Mouse (Mus musculus) urinary bladder, adult 18-20 months (tissue): ENCODE data around the gene Tango6.

Experiments used
- DNase-seq, 2 experiments: peaks; one replicate each; pipeline ENCODE4 v3.0.0; 2022; ENCODE audit warnings: low spot score in 2 of 2, mixed read lengths in 2 of 2

Tango6 gene

DNA sequence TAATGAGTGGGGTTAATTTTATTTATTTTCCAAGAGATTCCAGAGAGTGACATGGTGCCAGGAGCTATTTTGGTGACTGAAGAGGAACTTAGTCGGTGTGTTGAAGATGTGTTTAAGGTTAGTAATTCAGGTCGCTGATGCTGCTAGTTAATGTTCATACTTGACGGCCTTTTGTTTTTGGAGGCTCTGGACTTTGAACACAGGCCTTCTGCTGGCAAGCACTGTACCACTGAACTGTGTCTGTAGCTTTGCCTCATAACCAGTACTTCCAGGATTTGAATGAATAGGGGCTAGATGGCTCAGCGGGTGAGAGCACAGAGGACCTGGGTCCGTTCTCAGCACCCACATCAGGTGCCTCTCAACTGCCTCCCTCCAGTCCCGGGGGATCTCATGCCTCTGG is 17.3 kb downstream of the Tango6 start:
- DNase-seq, result no peak

DNA sequence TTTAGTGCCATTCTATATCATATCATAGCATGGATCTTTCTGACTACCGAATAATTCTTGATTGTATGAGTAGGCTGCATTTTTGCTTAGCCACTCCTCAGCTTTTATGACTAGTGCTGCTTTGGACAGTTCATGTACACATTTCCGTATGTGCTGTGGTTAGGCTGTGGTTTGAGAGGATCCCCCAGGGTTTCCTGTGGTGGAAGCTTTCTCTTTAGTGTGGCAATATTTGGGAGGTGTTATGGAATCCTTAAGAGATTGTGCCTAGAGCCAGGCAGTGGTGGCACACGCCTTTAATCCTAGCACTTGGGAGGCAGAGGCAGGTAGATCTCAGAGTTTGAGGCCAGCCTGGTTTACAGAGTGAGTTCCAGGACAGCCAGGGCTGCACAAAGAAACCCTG is 18.5 kb downstream of the Tango6 start:
- DNase-seq, result no peak

DNA sequence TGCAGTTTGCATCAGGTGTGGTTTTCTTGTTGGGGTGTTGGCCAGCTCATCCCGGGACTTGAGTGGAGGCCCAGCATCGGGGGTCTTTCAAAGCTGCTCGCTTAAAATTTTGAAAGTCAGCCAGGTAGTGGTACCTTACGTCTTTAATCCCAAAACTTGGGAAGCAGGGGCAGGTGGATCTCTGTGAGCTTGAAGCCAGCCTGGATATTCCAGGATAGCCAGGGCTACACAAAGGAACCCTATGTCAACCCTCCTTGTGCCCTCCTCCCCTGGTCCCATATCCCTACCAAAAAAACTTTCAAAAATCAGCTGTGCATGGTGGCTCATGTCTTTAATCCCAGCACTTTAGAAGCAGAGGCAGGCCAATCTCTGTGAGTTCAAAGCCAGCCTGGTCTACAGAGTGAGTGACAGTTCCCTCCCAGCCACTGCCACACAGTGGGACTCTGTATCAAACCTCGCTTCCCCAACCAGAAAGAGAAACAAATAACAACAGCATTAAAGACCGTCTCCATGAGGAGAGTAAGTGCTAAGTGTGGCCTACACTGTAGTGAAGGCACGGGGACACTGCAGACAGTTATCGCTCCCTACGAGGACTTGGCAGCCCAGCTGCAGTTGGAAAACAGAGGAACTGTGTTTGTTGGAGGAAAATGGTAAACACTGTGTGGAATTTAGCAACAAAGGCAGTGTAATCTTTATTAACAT is 21.5 kb downstream of the Tango6 start:
- DNase-seq, result no peak

- peak in 1 of 2 experiments; percentile 6 for DNase-seq
These were observed 22.0 kb downstream of the Tango6 start for GRCm38 (mm10) chr8:106704901-106705321.

DNA sequence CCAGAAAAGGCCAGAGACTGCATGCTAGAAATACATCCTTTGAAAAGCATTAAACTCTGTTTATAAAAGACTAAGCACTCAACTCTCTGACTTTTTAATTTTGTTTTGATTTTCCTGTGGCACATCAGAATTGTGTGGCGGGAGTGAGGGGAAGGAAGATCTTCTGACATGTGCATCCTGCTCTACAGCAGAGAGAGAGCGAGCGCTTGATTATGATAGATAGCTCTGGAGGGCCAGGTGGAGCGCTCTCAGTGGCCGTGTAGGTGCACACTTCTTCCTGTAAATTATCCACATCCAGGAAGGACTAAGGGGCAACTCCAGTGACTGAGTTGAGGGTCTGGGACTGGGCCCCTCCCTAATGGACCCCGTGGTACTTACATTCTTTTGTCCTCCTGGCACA is 23.3 kb downstream of the Tango6 start:
- DNase-seq, result no peak

DNA sequence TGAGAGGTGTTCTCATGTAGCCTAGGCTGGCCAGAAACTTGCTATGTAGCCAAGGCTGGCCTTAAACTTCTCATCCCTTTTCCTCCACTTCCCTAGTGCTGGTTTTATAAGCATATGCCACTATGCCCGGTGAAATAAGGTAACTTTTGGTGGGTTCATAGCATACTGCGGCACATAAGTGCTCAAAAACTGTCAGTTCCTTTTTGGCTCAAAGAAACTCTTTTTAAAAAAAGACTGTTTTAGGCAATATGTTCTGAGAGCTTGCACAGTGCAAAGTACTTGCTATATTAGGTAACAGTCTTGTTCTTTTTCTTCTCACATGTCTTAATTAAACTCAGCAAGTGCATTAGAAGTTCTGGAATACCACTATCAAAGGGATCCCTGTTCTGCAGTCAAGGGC is 27.1 kb downstream of the Tango6 start:
- no peak for DNase-seq

DNA sequence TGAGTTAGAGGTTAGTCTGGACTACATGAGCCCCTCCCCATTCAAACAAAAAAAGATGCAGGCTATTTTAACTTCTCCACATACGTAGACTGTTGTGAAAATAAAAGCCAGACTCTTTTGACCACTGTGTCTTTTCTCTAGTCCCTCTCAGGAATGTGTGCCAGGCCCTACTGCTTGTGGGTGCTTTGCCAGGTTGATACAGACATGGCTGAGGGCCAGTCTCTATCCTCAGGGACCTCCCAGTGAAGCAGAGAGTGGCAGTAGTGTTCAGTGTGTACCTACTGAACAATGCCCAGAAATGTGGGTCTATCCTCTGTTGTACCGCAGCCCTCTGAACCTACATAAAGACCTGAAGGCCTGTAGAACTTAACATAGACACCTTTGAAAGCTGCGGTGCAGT is 29.6 kb downstream of the Tango6 start:
- DNase-seq, result no peak

DNA sequence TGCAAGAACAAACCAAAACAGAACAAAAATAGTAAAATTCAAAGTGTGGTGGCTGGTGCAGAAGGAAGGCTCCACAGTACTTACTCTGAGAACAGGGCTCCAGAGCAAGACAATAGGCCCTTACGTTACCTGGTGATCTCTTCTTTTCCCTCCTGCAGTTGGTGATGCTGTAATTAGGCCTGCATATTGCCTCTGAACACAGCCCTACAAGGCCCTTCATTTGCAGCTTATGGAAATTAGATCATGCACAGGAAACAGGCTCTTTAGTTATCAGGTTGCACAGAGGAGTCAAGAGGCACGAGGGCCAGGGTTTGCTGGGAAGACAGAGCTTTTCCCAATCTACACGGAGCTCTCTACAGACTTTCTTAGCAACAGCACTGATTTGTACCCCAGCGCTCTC is 31.4 kb downstream of the Tango6 start:
- DNase-seq, result no peak

DNA sequence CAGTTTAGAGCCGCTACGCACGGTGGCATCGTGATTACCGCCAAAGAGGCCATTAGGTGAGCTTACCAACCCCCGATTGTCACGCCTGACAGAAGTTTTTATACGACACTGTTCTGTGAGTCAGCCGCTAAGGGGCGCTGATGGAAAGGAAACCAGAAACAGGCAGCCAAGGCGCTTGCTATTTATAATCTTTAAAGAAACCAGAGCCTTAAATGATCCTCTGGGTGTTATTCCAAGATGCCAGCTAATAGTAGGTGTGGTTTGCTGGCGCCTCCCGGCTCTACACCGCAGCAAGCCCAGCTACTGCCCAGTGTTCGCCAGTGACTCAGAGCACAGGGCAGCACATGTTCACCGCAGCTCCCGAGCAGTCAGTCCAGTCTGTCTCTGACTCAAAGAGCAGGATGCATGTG is 35.2 kb downstream of the Tango6 start:
- DNase-seq, result peak; percentile 68 to 74

DNA sequence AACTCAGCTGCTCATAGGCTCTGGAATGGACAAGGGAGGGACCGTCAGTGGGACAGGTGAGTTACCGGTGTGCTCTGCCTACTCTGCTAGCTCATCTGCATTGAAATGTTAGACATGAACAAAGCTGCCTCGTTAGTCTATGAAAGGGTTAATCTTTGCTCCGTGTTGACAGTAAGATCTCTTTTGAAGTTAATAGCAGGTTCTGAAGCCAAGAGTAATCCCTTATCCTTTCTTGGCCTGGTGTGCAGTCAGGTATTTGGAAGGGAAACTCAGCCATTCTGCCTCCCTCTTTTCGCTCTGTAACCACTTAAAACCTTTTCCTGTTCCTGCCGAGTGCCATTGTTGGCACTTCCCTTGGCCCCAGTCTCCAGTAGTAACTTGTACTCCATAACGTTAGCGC is 38.1 kb downstream of the Tango6 start:
- DNase-seq, result no peak

GRCm38 (mm10) chr8:106722453-106722852 is 39.6 kb downstream of the Tango6 start:
- DNase-seq, result no peak

GRCm38 (mm10) chr8:106723921-106724320 is 41.1 kb downstream of the Tango6 start:
- DNase-seq, result no peak

DNA sequence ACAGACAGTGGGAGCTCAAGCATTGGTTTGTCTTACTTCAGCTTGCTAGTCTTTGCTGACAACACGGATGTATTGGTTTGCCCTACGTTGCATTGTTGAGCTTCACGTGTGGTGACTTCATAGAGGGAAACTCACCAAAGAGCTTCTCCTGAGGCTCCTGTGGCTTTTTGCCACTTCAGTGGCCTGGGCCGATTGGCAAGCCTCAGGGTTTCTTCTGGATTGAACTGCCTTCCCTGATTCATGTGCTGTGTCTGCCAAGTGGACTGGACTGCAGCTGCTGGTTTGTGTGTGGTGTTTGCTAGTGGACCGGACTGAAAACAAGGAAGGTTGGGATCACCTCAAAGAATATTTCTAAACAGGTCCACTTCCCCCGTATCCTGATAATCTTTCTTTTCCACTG is 43.7 kb downstream of the Tango6 start:
- no peak for DNase-seq

GRCm38 (mm10) chr8:106727241-106727835 is 44.5 kb downstream of the Tango6 start:
- no peak for DNase-seq

DNA sequence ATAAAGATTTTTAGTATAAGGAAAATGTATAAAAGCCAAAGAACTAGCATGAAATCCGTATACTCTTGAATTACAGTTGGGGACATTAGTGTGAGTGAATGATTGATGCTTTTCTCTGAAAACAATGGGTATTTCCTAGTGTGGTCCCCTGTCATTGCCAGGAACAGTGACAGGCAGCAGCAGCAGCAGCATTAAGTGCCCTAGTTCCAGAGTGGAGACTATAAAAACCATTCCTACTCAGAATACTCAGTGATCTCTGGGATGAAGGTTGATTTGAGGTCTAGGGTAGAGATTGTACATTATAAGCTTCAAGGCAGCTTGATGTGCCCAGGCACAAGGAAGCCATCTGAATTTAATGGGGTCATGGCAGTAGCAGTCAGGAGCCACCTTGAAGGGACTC is 45.0 kb downstream of the Tango6 start:
- no peak for DNase-seq

GRCm38 (mm10) chr8:106732921-106733320 is 50.1 kb downstream of the Tango6 start:
- DNase-seq, result no peak

DNA sequence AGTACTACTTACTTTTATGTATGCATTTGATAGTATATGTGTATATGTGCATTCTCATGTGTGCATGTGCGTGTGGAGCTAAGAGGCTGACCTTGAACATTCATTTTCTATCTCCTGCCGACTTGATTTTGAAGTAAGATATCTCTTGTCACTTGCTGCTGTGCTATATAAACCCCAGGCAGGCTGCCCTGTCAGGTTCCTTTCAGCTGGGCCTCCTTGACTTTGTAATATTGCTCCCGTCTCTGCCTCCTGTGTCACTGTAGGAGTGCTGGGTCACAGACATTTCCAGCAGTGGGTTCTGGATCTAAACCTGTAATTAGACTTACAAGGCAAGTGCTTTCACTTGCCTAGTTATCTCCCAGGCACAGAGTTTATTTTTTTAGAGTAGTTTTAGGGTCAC is 50.8 kb downstream of the Tango6 start:
- no peak for DNase-seq

DNA sequence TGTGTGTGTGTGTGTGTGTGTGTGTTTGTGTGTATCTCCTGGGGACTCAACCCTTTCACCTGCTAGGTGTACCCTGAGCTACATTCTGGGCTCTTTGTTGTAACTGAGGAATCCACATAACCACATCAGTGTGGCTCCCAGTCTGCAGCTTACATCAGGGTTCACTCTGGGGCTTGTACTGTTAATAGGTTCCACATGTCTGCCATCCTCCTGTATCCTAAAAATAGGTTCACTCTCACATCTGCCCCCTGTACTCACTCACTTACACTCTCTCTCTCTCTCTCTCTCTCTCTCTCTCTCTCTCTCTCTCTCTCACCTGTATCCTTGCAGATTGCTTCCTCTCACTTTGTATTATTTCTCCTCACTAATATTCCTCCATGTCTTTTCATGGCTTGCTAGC is 51.4 kb downstream of the Tango6 start:
- no peak for DNase-seq

GRCm38 (mm10) chr8:106736861-106737662 is 54.2 kb downstream of the Tango6 start:
- peak; percentile 31 to 57 for DNase-seq

DNA sequence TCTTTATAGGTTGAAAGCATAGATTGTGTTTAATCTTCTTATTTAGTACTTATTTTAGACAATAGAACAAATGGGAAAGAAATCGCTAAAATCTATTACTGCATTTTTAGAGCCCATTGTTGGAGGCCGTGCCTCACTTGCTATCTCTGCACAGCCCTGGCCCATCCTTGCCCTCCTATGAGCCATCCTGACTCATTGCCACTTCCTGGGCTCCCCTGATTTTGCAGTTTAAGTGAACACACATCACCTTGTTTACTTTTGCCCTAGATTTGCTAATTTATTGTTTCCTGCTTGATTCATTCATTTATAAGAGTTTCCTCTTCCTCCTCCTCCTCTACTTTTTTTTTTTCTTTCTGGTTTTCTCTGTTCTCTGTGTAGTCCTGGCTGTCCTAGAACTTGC is 55.0 kb downstream of the Tango6 start:
- no peak for DNase-seq

DNA sequence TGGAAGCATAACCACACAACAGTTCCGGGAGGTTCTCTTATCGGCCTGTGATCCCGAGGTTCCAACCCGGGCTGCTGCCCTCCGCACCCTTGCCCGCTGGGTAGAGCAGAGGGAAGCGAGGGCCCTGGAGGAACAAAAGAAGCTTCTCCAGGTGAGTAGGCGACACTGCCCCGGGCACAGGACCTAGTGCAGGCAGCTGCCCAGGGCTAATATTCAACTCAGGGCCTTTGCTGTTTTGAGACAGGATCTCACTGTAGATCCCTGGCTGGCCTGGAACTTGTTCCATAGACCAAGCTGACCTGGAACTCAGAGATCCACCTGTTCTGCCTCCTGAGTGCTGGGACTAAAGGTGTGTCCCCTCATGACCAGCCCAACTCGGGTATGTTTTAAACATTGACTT is 59.5 kb downstream of the Tango6 start:
- no peak for DNase-seq

DNA sequence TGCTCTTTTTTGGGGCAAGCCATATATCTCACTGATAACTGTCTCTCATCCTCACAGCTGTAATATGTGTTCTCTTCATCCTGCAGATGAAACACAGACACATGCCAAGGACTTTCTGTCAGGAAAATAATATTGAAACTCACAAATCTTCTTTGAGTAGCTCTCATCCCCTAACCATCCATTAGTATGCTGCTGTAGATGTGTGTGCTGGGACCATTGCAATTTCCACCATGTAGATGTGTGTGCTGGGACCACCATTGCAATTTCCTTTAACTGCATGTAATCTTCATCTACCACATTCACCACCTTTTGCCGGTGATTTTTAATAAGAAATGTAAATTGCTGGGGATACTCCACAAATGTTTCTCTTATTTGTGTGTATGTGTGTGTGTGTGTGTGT is 60.5 kb downstream of the Tango6 start:
- DNase-seq, result no peak

DNA sequence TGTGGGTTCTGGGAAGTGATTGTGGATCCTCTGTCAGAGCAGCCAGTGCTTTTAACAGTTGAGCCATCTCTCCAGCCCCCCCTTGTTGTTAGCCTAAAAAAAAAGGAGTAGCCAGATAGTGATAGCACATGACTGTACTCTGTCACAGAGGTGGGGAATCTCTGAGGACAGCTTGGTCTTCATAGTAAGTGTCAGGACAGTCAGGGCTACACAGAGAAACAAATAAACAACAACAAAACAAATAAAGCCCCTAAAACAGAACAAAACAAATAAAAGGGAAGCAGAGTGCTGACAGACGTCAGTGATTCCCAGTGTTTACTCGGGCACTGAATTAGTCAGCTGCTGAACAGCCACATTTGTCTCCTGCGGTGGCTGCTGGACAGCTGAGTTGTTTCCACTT is 70.6 kb downstream of the Tango6 start:
- DNase-seq, result no peak
